Mouse (Mus musculus): ENCODE data around the gene Mrgprd. TPM values are rescaled to one million over a fixed set of nuclear protein-coding genes. Genes with fewer than 3 reads are reported as not detected.
A peak's percentile ranks its signal among the peaks of the same experiment; 100 is the strongest.

Gene Mrgprd
- polyA plus RNA-seq, 1 experiment from 2014 or later, result 0.05 TPM

DNA sequence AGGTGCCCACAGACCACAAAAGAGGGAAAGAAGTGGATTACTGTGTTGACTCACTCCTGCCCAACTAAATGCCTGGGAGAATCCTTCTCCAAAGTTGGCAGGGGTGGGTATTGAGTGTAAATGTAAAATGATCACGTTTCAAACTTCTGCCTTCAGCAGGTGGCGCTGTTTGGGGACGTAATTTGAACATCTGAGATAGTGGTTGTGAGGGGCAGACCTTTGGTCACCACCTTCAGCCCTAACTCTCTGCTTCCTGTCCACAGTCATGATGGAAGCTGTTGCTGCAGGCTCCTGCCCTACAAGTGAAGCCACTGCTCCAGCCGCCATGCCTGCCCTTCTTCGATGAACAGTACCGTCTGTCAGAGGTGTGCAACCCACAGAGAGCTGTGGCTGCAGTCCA, 20.8 kb upstream of the Mrgprd start:
- Histone ChIP-seq H3K4me3 (ENCODE audit: low read depth, low read length) (no peak overlapping the region), H3K9ac (no peak overlapping the region), H3K4me1 (ENCODE audit: insufficient read depth) (peaks cover under 1% of the 10 kb centered on the region; the same call in 1 of the 2 replicates), H3K27me3 (ENCODE audit: insufficient read depth, low read length) (no peaks in the 10 kb centered on the region), H3K4me2 (no peak overlapping the region), H3K9me3 (ENCODE audit: low read depth, low read length) (no peaks in the 10 kb centered on the region), H3K27ac (ENCODE audit: low read depth) (no peak overlapping the region), H3K36me3 (ENCODE audit: insufficient read depth) (no peaks in the 10 kb centered on the region)
- DNase-seq (peak; percentile 23), ATAC-seq (ENCODE audit: insufficient read depth) (no peak)
- peak; percentile 35 for TF ChIP-seq CTCF (IDR thresholded peaks at IDR 0.05; ENCODE audit: low read depth)
- WGBS, result 36% methylated on average over 6 of the region's 6 CpGs

DNA sequence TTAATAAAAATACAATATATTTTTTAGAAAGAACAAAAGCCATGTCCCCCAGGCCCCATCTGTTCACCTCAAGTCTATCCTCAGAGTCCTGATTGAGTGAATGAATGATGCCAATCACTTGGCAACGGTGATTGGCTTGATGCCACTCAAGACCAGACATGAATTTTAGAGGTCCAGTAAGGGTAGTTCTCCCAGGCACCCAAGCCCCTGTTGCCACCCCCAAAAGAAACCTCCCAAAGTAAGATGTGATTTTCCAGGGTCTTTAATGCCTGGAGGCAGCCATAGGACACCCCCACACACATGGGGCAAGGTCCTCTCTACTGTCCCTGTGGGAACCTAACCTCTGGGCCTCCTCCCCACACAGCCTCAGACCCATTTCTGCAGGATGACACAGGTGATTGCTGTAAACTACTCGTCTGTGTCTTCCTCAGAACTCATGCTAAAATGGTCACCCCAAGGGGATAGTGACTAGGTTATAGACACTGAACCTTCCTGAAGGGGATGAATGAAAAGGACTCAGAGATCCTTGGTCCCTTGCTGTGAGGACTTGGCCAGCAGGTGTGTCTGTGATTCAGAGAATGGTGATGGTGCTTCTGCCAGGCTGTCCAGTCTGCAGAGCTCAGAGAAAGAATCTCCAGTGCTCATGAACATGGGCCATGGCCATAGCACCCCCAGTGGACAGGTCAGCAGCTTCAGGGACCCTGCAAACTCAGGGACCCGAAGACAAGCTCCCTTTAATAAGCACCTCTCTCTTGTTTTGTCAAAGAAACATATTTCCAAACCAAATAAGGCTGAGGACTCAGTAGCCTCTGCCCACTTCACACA, 15.8 kb upstream of the Mrgprd start:
- whole genome bisulfite sequencing, result 54% methylated on average over 3 of the region's 3 CpGs
- Histone ChIP-seq H3K27ac (ENCODE audit: low read depth) (no peak overlapping the region), H3K4me1 (ENCODE audit: insufficient read depth) (peaks cover 13% of the 10 kb centered on the region), H3K27me3 (ENCODE audit: insufficient read depth, low read length) (no peaks in the 10 kb centered on the region), H3K9me3 (ENCODE audit: low read depth, low read length) (no peaks in the 10 kb centered on the region), H3K9ac (no peak overlapping the region), H3K4me3 (ENCODE audit: low read depth, low read length) (no peak overlapping the region), H3K4me2 (no peak overlapping the region), H3K36me3 (ENCODE audit: insufficient read depth) (no peaks in the 10 kb centered on the region)
- DNase-seq, result no peak
- ATAC-seq (ENCODE audit: insufficient read depth), result no peak
- TF ChIP-seq CTCF (IDR thresholded peaks at IDR 0.05; ENCODE audit: low read depth), result no peak

DNA sequence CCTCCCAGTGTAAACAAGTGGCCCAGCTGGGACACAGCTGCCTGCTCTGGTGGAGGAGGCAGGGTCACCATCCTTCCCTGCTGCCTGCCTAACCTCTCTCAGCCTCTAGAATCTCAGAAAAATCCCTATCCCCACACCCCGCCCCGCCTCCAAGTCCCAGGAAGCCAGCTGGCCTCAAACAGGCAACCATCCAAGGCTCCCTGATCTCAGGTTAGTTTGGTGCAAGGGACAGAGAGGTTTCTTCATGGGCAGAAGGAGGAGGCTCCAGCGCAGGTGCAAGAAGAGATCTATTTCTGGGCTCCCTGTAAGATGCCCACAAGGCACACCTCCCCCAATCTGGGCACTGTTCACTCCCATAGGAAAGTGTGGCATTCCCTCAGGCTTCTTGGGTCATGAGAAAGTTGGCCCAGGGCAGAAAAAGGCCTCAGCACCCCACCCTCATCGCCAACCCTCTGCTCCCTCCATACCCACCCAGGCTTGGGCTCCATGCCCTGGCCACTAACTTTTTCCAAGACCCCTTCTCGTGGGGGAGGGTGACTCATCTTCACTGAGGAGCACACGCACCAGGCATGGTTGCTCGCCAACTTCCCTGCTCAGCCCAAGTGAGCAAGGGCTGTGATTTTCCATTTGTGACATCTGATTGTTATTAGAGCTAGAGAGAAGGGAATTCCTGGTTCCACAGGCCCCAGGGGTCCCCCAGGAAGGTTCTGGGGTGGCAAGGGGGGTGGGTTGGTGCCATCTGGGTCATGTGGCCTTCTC, 14.9 kb upstream of the Mrgprd start:
- TF ChIP-seq CTCF (IDR thresholded peaks at IDR 0.05; ENCODE audit: low read depth), result no peak
- no peak overlapping the region for H3K4me2 ChIP-seq
- H3K4me3 ChIP-seq (ENCODE audit: low read depth, low read length), result no peak overlapping the region
- 0 out of 2 replicates have a peak overlapping the region, but pooled peaks have one; percentile 24 for H3K27ac ChIP-seq (ENCODE audit: low read depth)
- WGBS, result 51% methylated on average over 7 of the region's 7 CpGs
- H3K4me1 ChIP-seq (ENCODE audit: insufficient read depth), result peaks cover 13% of the 10 kb centered on the region
- DNase-seq (peak; percentile 44), ATAC-seq (ENCODE audit: insufficient read depth) (0 out of 2 replicates have a peak, but pooled peaks have one; percentile 2)
- H3K36me3 ChIP-seq (ENCODE audit: insufficient read depth), result no peaks in the 10 kb centered on the region
- no peaks in the 10 kb centered on the region for H3K27me3 ChIP-seq (ENCODE audit: insufficient read depth, low read length)
- H3K9ac ChIP-seq, result no peak overlapping the region; the same call in 1 of the 2 replicates
- H3K9me3 ChIP-seq (ENCODE audit: low read depth, low read length), result no peaks in the 10 kb centered on the region

DNA sequence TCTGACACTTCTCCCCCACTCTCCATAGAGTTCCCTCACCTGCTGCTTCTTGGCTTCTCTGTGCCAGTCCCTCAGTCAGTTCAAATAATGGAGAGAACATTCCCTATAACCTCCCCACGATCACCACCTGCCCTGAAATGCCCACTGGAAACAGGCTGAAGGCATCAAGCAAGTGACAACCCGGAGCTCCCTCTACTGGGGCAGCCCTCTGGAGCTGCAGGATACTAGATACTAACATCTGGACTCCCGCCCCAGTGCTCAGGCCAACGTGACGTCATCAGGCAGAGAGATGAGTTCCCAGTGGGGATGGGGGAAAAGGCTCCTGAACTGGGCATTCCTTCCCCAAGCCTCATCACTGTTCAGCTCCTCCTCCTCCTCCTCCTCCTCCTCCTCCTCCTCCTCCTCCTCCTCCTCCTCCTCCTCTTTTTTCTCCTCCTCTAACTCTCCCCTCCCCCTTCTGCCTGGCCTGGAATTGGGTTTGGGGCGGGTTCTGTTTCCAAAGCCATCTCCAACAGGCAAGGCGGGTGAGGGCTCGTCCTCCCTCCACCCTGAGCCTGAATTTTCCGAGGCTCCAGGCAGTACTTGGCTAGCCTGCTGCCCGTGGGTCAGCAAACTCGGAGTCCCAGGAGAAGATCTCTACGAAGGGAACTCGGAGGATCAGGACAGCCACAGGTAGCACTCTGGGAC, 14.2 kb upstream of the Mrgprd start, which contains the start of gene Mrgprf:
TSS of gene Mrgprf (plus strand) at position 508 of the 687 bp plus-strand sequence.
- TF ChIP-seq CTCF (IDR thresholded peaks at IDR 0.05; ENCODE audit: low read depth), result 0 out of 2 replicates have a peak, but pooled peaks have one; percentile 4
- Histone ChIP-seq H3K9me3 (ENCODE audit: low read depth, low read length) (no peaks in the 10 kb centered on the region), H3K27ac (ENCODE audit: low read depth) (no peak within 1 kb of the TSS), H3K4me3 (ENCODE audit: low read depth, low read length) (no peak within 1 kb of the TSS), H3K4me2 (no peak within 1 kb of the TSS), H3K4me1 (ENCODE audit: insufficient read depth) (peaks cover 13% of the 10 kb centered on the region), H3K36me3 (ENCODE audit: insufficient read depth) (no peaks in the 10 kb centered on the region), H3K27me3 (ENCODE audit: insufficient read depth, low read length) (no peaks in the 10 kb centered on the region), H3K9ac (no peak within 1 kb of the TSS; the same call in 1 of the 2 replicates)
- ATAC-seq (ENCODE audit: insufficient read depth), result no peak
- peak; percentile 48 for DNase-seq
- 31% methylated on average over 13 of the region's 13 CpGs for WGBS

DNA sequence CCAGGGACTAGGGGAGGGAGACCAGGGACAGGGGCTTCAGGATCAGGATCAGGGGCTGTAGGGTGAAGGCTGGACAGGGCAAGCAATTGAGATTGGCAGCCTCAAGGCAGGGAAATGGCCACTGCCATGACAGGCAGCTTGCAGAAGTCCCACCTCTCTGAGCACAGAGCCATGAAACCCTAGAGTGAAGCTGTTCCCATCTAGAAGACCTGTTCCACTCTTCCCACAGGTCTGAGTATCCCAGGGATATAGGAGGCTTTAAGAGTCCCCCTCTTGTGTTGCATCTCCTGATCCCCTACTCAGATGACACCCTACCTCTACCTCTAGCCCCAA, 13.7 kb upstream of the Mrgprd start:
- no peak overlapping the region for H3K9ac ChIP-seq
- H3K4me1 ChIP-seq (ENCODE audit: insufficient read depth), result peaks cover 13% of the 10 kb centered on the region
- no peaks in the 10 kb centered on the region for H3K27me3 ChIP-seq (ENCODE audit: insufficient read depth, low read length)
- TF ChIP-seq CTCF (IDR thresholded peaks at IDR 0.05; ENCODE audit: low read depth), result no peak
- ATAC-seq (ENCODE audit: insufficient read depth) (no peak), DNase-seq (no peak)
- no peak overlapping the region for H3K4me3 ChIP-seq (ENCODE audit: low read depth, low read length)
- H3K9me3 ChIP-seq (ENCODE audit: low read depth, low read length), result no peaks in the 10 kb centered on the region
- H3K27ac ChIP-seq (ENCODE audit: low read depth), result no peak overlapping the region
- no peak overlapping the region for H3K4me2 ChIP-seq
- no peaks in the 10 kb centered on the region for H3K36me3 ChIP-seq (ENCODE audit: insufficient read depth)

DNA sequence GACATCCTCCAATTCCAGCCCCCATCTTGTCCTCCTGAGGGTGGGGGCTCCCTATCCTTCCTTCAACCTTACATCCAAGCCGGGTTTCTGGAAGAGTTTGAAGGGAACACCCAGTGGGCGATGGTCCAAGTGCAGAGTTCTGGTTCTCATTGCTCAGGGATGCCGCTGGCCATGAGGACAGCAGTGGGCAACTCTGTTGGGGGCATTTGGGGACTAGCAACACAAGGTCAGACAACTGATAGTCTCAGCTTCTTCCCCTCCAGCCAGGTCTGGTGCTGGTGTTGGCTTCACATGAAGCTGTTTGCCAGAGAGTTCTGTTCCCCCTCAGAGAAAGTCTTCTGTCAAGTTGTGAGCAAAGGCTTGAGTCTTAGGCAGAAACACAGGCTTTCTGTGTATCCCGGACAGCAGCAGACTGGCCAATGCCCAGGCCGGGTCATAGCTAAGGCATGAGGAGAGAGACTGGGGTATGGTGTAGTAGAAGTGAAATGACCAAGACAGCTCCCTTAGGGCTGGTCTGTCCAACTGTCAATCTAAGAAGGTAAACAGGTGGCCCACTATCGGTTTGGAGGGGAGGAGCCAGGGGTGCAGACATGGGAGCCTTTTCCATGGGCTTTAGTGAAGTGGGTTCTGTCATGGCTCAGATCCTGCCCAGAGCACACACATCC, 13.2 kb upstream of the Mrgprd start:
- Histone ChIP-seq H3K4me3 (ENCODE audit: low read depth, low read length) (no peak overlapping the region), H3K9me3 (ENCODE audit: low read depth, low read length) (no peaks in the 10 kb centered on the region), H3K27ac (ENCODE audit: low read depth) (no peak overlapping the region), H3K4me1 (ENCODE audit: insufficient read depth) (peaks cover 13% of the 10 kb centered on the region), H3K4me2 (no peak overlapping the region), H3K9ac (no peak overlapping the region), H3K27me3 (ENCODE audit: insufficient read depth, low read length) (no peaks in the 10 kb centered on the region), H3K36me3 (ENCODE audit: insufficient read depth) (no peaks in the 10 kb centered on the region)
- WGBS, result 80% methylated on average over 6 of the region's 6 CpGs
- TF ChIP-seq CTCF (IDR thresholded peaks at IDR 0.05; ENCODE audit: low read depth), result no peak
- DNase-seq (no peak), ATAC-seq (ENCODE audit: insufficient read depth) (no peak)
